Mouse (Mus musculus): ENCODE results near the gene Gm20388. TPM values are rescaled to one million over a fixed set of nuclear protein-coding genes. Genes with fewer than 3 reads are reported as not detected.

Gm20388 gene
- polyA plus RNA-seq, 1 experiment from 2014 or later: not detected

- Histone ChIP-seq H3K27ac (no peak overlapping the region), H3K27me3 (peaks cover 57% of the 10 kb centered on the region), H3K9me3 (replicated peaks) (no peaks in the 10 kb centered on the region), H3K36me3 (no peaks in the 10 kb centered on the region), H3K4me3 (no peak overlapping the region), H3K4me1 (replicated peaks) (peaks cover 17% of the 10 kb centered on the region), H3K4me2 (no peak overlapping the region), H3K9ac (no peak overlapping the region)
- no peak for ATAC-seq (replicated peaks; ENCODE audit: insufficient number of reproducible peaks, insufficient read depth, low FRiP score, low read depth)
- WGBS: 39% methylated on average over 6 of the region's 6 CpGs
Observed at GRCm38 (mm10) chr8:120807719-120808118, 897.1 kb downstream of the Gm20388 start.

GRCm38 (mm10) chr8:120809050-120809449, 898.4 kb downstream of the Gm20388 start:
- Histone ChIP-seq H3K27ac (no peak overlapping the region), H3K4me2 (no peak overlapping the region), H3K9ac (no peak overlapping the region), H3K9me3 (replicated peaks) (no peaks in the 10 kb centered on the region), H3K36me3 (no peaks in the 10 kb centered on the region), H3K27me3 (peaks cover 52% of the 10 kb centered on the region), H3K4me3 (no peak overlapping the region), H3K4me1 (replicated peaks) (peaks cover 17% of the 10 kb centered on the region)
- ATAC-seq (replicated peaks; ENCODE audit: insufficient number of reproducible peaks, insufficient read depth, low FRiP score, low read depth): no peak
- 60% methylated on average over 7 of the region's 7 CpGs for WGBS

GRCm38 (mm10) chr8:120811953-120812352, 901.3 kb downstream of the Gm20388 start:
- ATAC-seq (replicated peaks; ENCODE audit: insufficient number of reproducible peaks, insufficient read depth, low FRiP score, low read depth): no peak
- no peaks in the 10 kb centered on the region for H3K9me3 ChIP-seq (replicated peaks)
- WGBS: 75% methylated on average over 2 of the region's 2 CpGs

DNA sequence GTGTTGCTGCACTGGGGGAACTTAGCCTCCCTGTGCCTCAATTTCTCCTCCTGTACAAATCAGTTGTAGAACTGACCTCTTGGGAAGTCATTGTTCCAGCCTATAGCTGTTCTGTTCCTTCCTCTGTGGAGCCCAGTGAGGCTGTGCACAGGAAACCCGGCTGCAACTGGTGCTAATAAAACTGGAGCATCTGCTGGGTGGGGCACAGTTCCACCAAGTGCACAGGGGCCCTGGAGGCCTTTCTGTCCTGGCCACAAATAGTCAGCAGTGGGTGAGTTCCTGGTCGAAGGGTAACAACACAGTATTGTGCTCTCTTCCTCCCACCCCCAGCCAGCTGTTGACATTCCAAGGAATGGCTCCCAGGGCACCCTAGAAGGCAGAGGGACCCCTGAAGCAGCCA, 902.4 kb downstream of the Gm20388 start:
- H3K27me3 ChIP-seq: peaks cover 27% of the 10 kb centered on the region
- H3K9ac ChIP-seq: no peak overlapping the region
- 0 out of 2 replicates have a peak, but pooled peaks cover 2% of the 10 kb centered on the region for H3K4me1 ChIP-seq (replicated peaks)
- H3K27ac ChIP-seq: no peak overlapping the region
- ATAC-seq (replicated peaks; ENCODE audit: insufficient number of reproducible peaks, insufficient read depth, low FRiP score, low read depth): no peak
- 55% methylated on average over 2 of the region's 2 CpGs for WGBS
- no peak overlapping the region for H3K4me2 ChIP-seq
- H3K4me3 ChIP-seq: no peak overlapping the region
- no peaks in the 10 kb centered on the region for H3K36me3 ChIP-seq
- H3K9me3 ChIP-seq (replicated peaks): no peaks in the 10 kb centered on the region

More at GRCm38 (mm10) chr8:120811953-120812352, 901.3 kb downstream of the Gm20388 start:
- Histone ChIP-seq H3K36me3 (no peaks in the 10 kb centered on the region), H3K27ac (no peak overlapping the region), H3K4me2 (no peak overlapping the region), H3K9ac (no peak overlapping the region), H3K4me1 (replicated peaks) (peaks cover 8% of the 10 kb centered on the region), H3K27me3 (peaks cover 33% of the 10 kb centered on the region), H3K4me3 (no peak overlapping the region)

DNA sequence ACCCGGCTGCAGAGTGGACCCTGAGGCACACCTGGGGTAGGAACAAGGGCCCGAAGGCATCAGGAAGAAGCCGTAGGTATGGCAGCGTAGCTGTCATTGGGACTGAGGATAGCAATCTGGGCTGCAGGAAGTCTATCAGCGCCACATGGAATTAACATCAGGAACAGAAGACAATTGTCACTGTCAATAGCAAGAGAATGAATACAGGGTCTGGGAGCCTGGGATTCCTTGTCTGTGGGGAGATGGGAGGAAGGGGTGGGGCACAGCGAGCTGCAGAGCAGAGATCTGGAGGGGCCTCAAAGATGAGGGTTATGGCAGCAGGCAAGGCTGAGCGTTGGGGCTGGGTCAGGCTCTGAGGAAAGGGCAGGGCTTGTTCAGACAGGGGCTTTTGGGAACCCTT, 903.2 kb downstream of the Gm20388 start:
- Histone ChIP-seq H3K36me3 (no peaks in the 10 kb centered on the region), H3K4me1 (replicated peaks) (no peaks in the 10 kb centered on the region), H3K4me2 (no peak overlapping the region), H3K9me3 (replicated peaks) (no peaks in the 10 kb centered on the region), H3K27ac (no peak overlapping the region), H3K27me3 (peaks cover 20% of the 10 kb centered on the region), H3K9ac (no peak overlapping the region), H3K4me3 (no peak overlapping the region)
- 69% methylated on average over 7 of the region's 7 CpGs for WGBS
- no peak for ATAC-seq (replicated peaks; ENCODE audit: insufficient number of reproducible peaks, insufficient read depth, low FRiP score, low read depth)

- Histone ChIP-seq H3K4me1 (replicated peaks) (no peaks in the 10 kb centered on the region), H3K27ac (no peak overlapping the region), H3K36me3 (no peaks in the 10 kb centered on the region), H3K27me3 (peaks cover 31% of the 10 kb centered on the region), H3K9me3 (replicated peaks) (no peaks in the 10 kb centered on the region), H3K4me3 (no peak overlapping the region), H3K4me2 (no peak overlapping the region), H3K9ac (no peak overlapping the region)
- no peak for ATAC-seq (replicated peaks; ENCODE audit: insufficient number of reproducible peaks, insufficient read depth, low FRiP score, low read depth)
- WGBS: 72% methylated on average over 5 of the region's 5 CpGs
Observed at GRCm38 (mm10) chr8:120816371-120816770, 905.7 kb downstream of the Gm20388 start.

DNA sequence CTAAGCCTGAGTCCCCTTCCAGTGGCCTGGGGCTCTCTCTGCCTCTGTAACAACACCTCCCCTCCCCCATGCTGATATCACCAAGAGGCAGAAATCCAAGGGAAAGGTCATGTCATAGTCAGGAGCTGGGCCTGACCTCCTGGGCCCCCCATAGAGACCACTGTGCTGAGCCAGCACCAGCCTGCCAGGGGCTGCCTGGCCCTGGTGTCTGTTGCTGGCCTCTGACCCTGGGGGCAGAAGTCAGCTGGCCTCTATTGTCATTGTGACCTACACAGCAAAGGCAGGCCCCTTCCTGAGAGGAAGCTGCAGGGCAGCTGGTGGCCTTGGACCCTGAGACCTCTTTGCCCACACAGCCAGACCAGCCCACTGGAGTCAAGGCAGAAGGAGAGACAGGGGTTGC, 909.3 kb downstream of the Gm20388 start:
- Histone ChIP-seq H3K4me1 (replicated peaks) (peaks cover 8% of the 10 kb centered on the region; the same call in 1 of the 2 replicates), H3K9me3 (replicated peaks) (0 out of 2 replicates have a peak, but pooled peaks cover 3% of the 10 kb centered on the region), H3K9ac (no peak overlapping the region), H3K27me3 (peaks cover 26% of the 10 kb centered on the region), H3K4me3 (no peak overlapping the region), H3K4me2 (no peak overlapping the region), H3K36me3 (no peaks in the 10 kb centered on the region), H3K27ac (no peak overlapping the region)
- no peak for ATAC-seq (replicated peaks; ENCODE audit: insufficient number of reproducible peaks, insufficient read depth, low FRiP score, low read depth)

DNA sequence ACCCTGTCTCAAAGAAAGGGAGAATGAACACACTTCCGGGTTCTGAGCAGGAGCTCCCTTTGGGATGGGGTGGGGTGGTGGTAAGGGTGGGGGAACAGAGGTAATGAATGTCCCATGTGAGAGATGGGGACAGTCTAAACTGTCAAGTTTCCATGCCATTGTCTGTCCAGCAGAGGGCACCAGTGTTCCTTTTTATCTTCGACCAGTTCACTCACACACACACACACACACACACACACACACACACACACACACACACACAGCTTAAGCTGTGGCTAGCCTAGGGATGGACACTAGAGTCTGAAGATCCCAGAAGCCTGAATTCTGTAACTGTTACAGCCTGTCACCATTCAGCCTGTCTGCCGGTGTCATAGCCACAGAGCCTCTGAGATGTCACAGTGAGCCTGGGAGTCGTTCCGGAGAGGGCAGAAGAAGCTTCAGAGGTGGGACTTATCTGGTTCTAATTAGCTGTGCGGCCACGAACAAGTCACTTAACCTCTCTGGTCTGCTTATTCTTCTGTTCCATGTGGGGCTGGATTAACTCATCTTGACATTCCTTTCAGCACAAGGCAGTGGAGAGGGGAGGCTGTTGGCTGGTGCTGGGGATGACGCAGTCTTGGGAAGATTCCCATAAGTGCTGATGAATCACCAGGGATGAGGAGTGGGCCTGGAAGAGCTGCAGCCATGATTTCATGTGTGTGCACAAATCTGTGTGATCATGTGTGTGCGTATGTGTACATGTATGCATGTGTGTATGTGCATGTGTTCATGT, 910.9 kb downstream of the Gm20388 start:
- Histone ChIP-seq H3K36me3 (no peaks in the 10 kb centered on the region), H3K27ac (no peak overlapping the region), H3K9me3 (replicated peaks) (0 out of 2 replicates have a peak, but pooled peaks cover 3% of the 10 kb centered on the region), H3K9ac (no peak overlapping the region), H3K27me3 (peaks cover 26% of the 10 kb centered on the region), H3K4me2 (no peak overlapping the region), H3K4me1 (replicated peaks) (peaks cover 8% of the 10 kb centered on the region; the same call in 1 of the 2 replicates), H3K4me3 (no peak overlapping the region)
- 17% methylated on average over 9 of the region's 9 CpGs for WGBS
- ATAC-seq (replicated peaks; ENCODE audit: insufficient number of reproducible peaks, insufficient read depth, low FRiP score, low read depth): no peak; the same call in 1 of the 2 replicates

GRCm38 (mm10) chr8:120823331-120823730, 912.7 kb downstream of the Gm20388 start:
- no peak overlapping the region for H3K4me2 ChIP-seq
- peaks cover 34% of the 10 kb centered on the region for H3K27me3 ChIP-seq
- H3K27ac ChIP-seq: no peak overlapping the region
- no peak overlapping the region for H3K9ac ChIP-seq
- H3K36me3 ChIP-seq: no peaks in the 10 kb centered on the region
- H3K4me3 ChIP-seq: no peak overlapping the region
- no peak for ATAC-seq (replicated peaks; ENCODE audit: insufficient number of reproducible peaks, insufficient read depth, low FRiP score, low read depth)
- H3K4me1 ChIP-seq (replicated peaks): peaks cover 8% of the 10 kb centered on the region; the same call in 1 of the 2 replicates
- 59% methylated on average over 6 of the region's 6 CpGs for WGBS
- 0 out of 2 replicates have a peak, but pooled peaks cover 3% of the 10 kb centered on the region for H3K9me3 ChIP-seq (replicated peaks)

- no peak overlapping the region for H3K27ac ChIP-seq
- no peak for ATAC-seq (replicated peaks; ENCODE audit: insufficient number of reproducible peaks, insufficient read depth, low FRiP score, low read depth)
- peaks cover 8% of the 10 kb centered on the region; the same call in 1 of the 2 replicates for H3K4me1 ChIP-seq (replicated peaks)
- H3K4me2 ChIP-seq: no peak overlapping the region
- no peak overlapping the region for H3K9ac ChIP-seq
- H3K36me3 ChIP-seq: no peaks in the 10 kb centered on the region
- H3K27me3 ChIP-seq: peaks cover 35% of the 10 kb centered on the region
- no peak overlapping the region for H3K4me3 ChIP-seq
- 0 out of 2 replicates have a peak, but pooled peaks cover 3% of the 10 kb centered on the region for H3K9me3 ChIP-seq (replicated peaks)
- 64% methylated on average over 8 of the region's 8 CpGs for WGBS
Observed at GRCm38 (mm10) chr8:120823887-120824286, 913.2 kb downstream of the Gm20388 start.

DNA sequence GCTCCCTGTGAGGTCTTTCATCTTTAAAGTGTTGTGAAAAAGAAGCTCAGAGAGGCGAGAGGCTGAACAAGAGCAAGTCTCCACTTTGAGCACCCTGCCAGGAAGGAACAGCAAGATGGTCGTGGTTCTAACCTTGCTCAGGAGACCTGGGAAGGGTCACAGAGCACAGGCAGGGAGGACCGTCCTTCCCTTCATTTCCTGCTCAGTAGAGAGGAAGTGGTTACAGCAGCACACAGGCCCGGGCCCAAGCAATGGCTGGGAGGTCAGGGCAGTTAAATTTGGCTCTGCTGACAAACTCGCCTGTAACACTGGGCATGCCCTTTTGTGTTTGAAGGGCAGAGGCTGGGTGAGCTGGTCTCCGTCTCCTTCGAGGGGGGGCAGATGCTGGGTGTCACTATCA, 914.0 kb downstream of the Gm20388 start:
- Histone ChIP-seq H3K36me3 (no peaks in the 10 kb centered on the region), H3K9me3 (replicated peaks) (0 out of 2 replicates have a peak, but pooled peaks cover 3% of the 10 kb centered on the region), H3K4me3 (no peak overlapping the region), H3K27ac (no peak overlapping the region), H3K9ac (no peak overlapping the region), H3K4me2 (no peak overlapping the region), H3K4me1 (replicated peaks) (peaks cover 8% of the 10 kb centered on the region; the same call in 1 of the 2 replicates), H3K27me3 (peaks cover 40% of the 10 kb centered on the region)
- ATAC-seq (replicated peaks; ENCODE audit: insufficient number of reproducible peaks, insufficient read depth, low FRiP score, low read depth): no peak
- 35% methylated on average over 7 of the region's 7 CpGs for WGBS

DNA sequence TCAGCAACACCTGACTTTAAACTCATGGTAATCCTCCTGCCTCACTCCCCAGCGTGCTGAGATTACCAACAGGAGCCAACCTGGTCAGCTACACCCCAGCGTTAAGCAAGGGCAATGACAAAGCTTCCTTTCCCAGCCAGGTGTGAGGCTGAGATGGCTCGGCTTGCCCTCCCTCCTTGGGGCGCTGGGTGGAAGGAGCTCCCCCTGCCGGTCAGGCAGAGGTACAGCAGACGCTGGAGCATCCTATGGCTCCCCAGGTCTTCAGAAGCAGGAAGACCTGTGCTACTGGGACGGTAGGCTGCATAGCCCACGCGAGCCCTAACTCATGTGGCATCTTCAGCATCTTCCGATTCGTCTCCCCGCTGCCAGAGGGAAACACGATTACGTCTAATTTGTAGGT, 917.6 kb downstream of the Gm20388 start:
- H3K36me3 ChIP-seq: no peaks in the 10 kb centered on the region
- no peak for ATAC-seq (replicated peaks; ENCODE audit: insufficient number of reproducible peaks, insufficient read depth, low FRiP score, low read depth)
- H3K9me3 ChIP-seq (replicated peaks): 0 out of 2 replicates have a peak, but pooled peaks cover 3% of the 10 kb centered on the region
- peaks cover 47% of the 10 kb centered on the region for H3K27me3 ChIP-seq
- H3K9ac ChIP-seq: no peak overlapping the region
- WGBS: 15% methylated on average over 14 of the region's 14 CpGs
- H3K27ac ChIP-seq: no peak overlapping the region
- H3K4me1 ChIP-seq (replicated peaks): peaks cover 19% of the 10 kb centered on the region
- no peak overlapping the region for H3K4me2 ChIP-seq
- no peak overlapping the region for H3K4me3 ChIP-seq
